Mouse (Mus musculus): ENCODE results near the gene Zdhhc13. TPM values are rescaled to one million over a fixed set of nuclear protein-coding genes. Genes with fewer than 3 reads are reported as not detected.

Gene Zdhhc13
- polyA plus RNA-seq, 1 experiment from 2014 or later = 34.5 TPM

- Histone ChIP-seq H3K4me3 (replicated peaks) (no peak within 1 kb of the TSS), H3K36me3 (no peaks in the 10 kb centered on the region), H3K4me1 (no peaks in the 10 kb centered on the region), H3K4me2 (no peak within 1 kb of the TSS), H3K9ac (no peak within 1 kb of the TSS), H3K9me3 (no peaks in the 10 kb centered on the region), H3K27me3 (replicated peaks) (no peaks in the 10 kb centered on the region), H3K27ac (no peak within 1 kb of the TSS)
- 69% methylated on average over 11 of the region's 11 CpGs for WGBS
- ATAC-seq (ENCODE audit: insufficient read depth, low FRiP score, low read depth) = no peak
Observed at GRCm38 (mm10) chr7:48847820-48848650, 59.2 kb downstream of the Zdhhc13 start, which contains the start of gene Csrp3. Gene Csrp3 (minus strand): TSS chr7:48848033.

GRCm38 (mm10) chr7:48851529-48852104 lies 62.8 kb downstream of the Zdhhc13 start:
- Histone ChIP-seq H3K27ac (no peak overlapping the region), H3K4me3 (replicated peaks) (no peak overlapping the region), H3K9me3 (no peaks in the 10 kb centered on the region), H3K4me1 (no peaks in the 10 kb centered on the region), H3K9ac (no peak overlapping the region), H3K36me3 (no peaks in the 10 kb centered on the region), H3K4me2 (no peak overlapping the region), H3K27me3 (replicated peaks) (no peaks in the 10 kb centered on the region)
- ATAC-seq (ENCODE audit: insufficient read depth, low FRiP score, low read depth) = no peak
- WGBS = 83% methylated on average over 6 of the region's 6 CpGs

GRCm38 (mm10) chr7:48853496-48853895 lies 64.7 kb downstream of the Zdhhc13 start:
- no peak for ATAC-seq (ENCODE audit: insufficient read depth, low FRiP score, low read depth)
- Histone ChIP-seq H3K4me3 (replicated peaks) (no peak overlapping the region), H3K27me3 (replicated peaks) (no peaks in the 10 kb centered on the region), H3K9me3 (no peaks in the 10 kb centered on the region), H3K9ac (no peak overlapping the region), H3K4me1 (no peaks in the 10 kb centered on the region), H3K4me2 (no peak overlapping the region), H3K27ac (no peak overlapping the region), H3K36me3 (no peaks in the 10 kb centered on the region)
- WGBS = 84% methylated on average over 13 of the region's 13 CpGs

- H3K4me3 ChIP-seq (replicated peaks) = no peak overlapping the region
- no peak for ATAC-seq (ENCODE audit: insufficient read depth, low FRiP score, low read depth)
- H3K4me1 ChIP-seq = no peaks in the 10 kb centered on the region
- H3K36me3 ChIP-seq = no peaks in the 10 kb centered on the region
- H3K27ac ChIP-seq = no peak overlapping the region
- H3K9me3 ChIP-seq = no peaks in the 10 kb centered on the region
- H3K9ac ChIP-seq = no peak overlapping the region
- 90% methylated on average over 3 of the region's 3 CpGs for WGBS
- H3K27me3 ChIP-seq (replicated peaks) = no peaks in the 10 kb centered on the region
- H3K4me2 ChIP-seq = no peak overlapping the region
Observed at GRCm38 (mm10) chr7:48855461-48855860, 66.7 kb downstream of the Zdhhc13 start.

DNA sequence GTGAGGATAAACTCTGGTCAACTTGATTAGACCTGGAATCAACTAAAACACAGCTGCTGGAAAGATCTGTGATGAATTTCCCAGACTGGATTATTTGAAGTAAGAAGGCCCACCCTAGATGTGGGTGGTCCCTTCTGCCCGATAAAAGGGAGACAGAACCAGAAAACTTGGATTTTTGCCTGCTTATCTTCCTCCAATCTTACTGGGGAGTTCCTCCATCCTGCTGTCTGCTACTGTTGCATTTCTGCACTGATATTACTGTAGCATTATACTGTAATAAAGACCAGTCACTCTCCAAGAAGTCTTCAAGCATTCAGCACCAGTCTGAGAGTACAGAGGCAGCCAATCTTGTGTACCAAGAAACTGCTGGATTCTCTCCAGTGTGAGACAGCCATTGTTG lies 69.5 kb downstream of the Zdhhc13 start:
- ATAC-seq (ENCODE audit: insufficient read depth, low FRiP score, low read depth) = no peak
- 30% methylated on average over 1 of the region's 1 CpGs for WGBS

DNA sequence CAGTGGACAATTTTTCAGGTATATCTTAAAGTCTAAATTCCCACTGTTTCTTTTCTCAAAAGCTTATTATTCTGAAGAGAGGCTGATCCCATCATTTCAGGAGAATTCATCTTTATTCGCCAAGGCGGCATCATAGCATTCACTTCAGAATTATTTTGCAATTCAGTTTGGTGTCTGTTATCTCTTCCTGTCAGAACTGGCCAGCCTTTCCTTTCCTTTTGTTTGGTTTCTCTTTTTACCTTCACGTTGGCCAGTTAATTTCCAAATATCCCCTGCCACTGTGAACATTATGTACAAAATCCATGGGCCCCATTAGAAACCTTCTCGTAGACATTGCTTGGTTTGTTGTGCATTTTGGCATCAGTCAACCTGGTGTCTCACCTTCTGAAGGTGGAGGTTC lies 70.6 kb downstream of the Zdhhc13 start:
- H3K9me3 ChIP-seq = no peaks in the 10 kb centered on the region
- H3K27me3 ChIP-seq (replicated peaks) = no peaks in the 10 kb centered on the region
- no peak overlapping the region for H3K4me3 ChIP-seq (replicated peaks)
- 77% methylated on average over 4 of the region's 4 CpGs for WGBS
- no peak for ATAC-seq (ENCODE audit: insufficient read depth, low FRiP score, low read depth)
- H3K27ac ChIP-seq = no peak overlapping the region
- H3K4me2 ChIP-seq = no peak overlapping the region
- H3K4me1 ChIP-seq = no peaks in the 10 kb centered on the region
- H3K9ac ChIP-seq = no peak overlapping the region
- no peaks in the 10 kb centered on the region for H3K36me3 ChIP-seq

More for the DNA sequence above, 69.5 kb downstream of the Zdhhc13 start:
- H3K27ac ChIP-seq = no peak overlapping the region
- no peaks in the 10 kb centered on the region for H3K36me3 ChIP-seq
- no peaks in the 10 kb centered on the region for H3K27me3 ChIP-seq (replicated peaks)
- H3K9ac ChIP-seq = no peak overlapping the region
- no peaks in the 10 kb centered on the region for H3K4me1 ChIP-seq
- H3K4me3 ChIP-seq (replicated peaks) = no peak overlapping the region
- no peaks in the 10 kb centered on the region for H3K9me3 ChIP-seq
- H3K4me2 ChIP-seq = no peak overlapping the region

- 44% methylated on average over 1 of the region's 1 CpGs for WGBS
- ATAC-seq (ENCODE audit: insufficient read depth, low FRiP score, low read depth) = no peak
- Histone ChIP-seq H3K4me2 (no peak overlapping the region), H3K27me3 (replicated peaks) (no peaks in the 10 kb centered on the region), H3K9me3 (no peaks in the 10 kb centered on the region), H3K36me3 (peaks cover 7% of the 10 kb centered on the region; the same call in 1 of the 2 replicates), H3K9ac (no peak overlapping the region), H3K4me3 (replicated peaks) (no peak overlapping the region), H3K4me1 (no peaks in the 10 kb centered on the region), H3K27ac (no peak overlapping the region)
Observed at GRCm38 (mm10) chr7:48860948-48861347, 72.1 kb downstream of the Zdhhc13 start.

DNA sequence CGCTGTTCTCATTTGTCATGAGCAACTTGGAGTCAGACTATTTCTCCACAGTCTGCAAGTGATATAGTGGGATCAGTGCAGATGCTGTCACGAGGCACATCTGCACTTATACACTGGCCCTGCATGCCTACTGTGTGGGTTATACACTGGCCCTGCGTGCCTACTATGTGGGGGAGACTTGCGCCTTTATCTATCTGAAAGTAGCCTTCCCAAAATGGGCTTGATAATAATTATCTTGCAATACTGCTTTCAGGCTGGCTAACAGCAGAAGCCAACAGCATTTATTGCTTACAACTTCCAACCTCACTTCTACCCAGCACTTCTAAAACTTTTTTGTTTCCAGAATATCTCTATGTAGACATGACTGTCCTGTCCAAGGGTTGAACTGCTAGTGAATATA lies 73.0 kb downstream of the Zdhhc13 start:
- no peaks in the 10 kb centered on the region for H3K9me3 ChIP-seq
- no peak for ATAC-seq (ENCODE audit: insufficient read depth, low FRiP score, low read depth)
- 87% methylated on average over 4 of the region's 4 CpGs for WGBS
- H3K4me1 ChIP-seq = no peaks in the 10 kb centered on the region
- peaks cover 12% of the 10 kb centered on the region for H3K36me3 ChIP-seq
- H3K4me3 ChIP-seq (replicated peaks) = no peak overlapping the region
- H3K27me3 ChIP-seq (replicated peaks) = no peaks in the 10 kb centered on the region
- H3K4me2 ChIP-seq = no peak overlapping the region
- H3K9ac ChIP-seq = no peak overlapping the region
- H3K27ac ChIP-seq = no peak overlapping the region

DNA sequence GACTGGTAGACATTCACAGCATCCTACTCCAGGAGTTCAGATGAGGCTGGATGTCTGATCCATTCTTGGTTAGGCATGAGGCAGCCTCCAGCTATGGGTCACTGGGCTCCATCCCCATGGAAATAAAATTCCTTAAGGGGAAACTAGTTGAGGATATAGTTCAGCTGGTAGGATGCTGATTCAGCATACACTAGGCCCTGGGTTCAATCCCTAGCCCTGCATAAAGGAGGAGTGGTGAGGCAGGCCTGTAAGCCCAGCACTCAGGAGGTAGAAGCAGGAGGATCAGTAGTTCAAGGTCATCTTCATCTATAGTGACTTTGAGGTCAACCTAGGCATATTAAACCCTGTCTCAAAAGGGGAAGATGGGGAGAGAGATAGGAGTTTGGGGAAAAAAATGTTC lies 75.4 kb downstream of the Zdhhc13 start:
- Histone ChIP-seq H3K27ac (no peak overlapping the region), H3K9ac (no peak overlapping the region), H3K4me2 (no peak overlapping the region), H3K4me1 (no peaks in the 10 kb centered on the region), H3K27me3 (replicated peaks) (no peaks in the 10 kb centered on the region), H3K36me3 (peaks cover 31% of the 10 kb centered on the region), H3K9me3 (no peaks in the 10 kb centered on the region), H3K4me3 (replicated peaks) (no peak overlapping the region)
- ATAC-seq (ENCODE audit: insufficient read depth, low FRiP score, low read depth) = no peak

- ATAC-seq (ENCODE audit: insufficient read depth, low FRiP score, low read depth) = no peak
- 84% methylated on average over 9 of the region's 9 CpGs for WGBS
- H3K27me3 ChIP-seq (replicated peaks) = no peaks in the 10 kb centered on the region
- no peak overlapping the region for H3K27ac ChIP-seq
- H3K9ac ChIP-seq = no peak overlapping the region
- no peaks in the 10 kb centered on the region for H3K9me3 ChIP-seq
- no peaks in the 10 kb centered on the region for H3K4me1 ChIP-seq
- H3K36me3 ChIP-seq = peaks cover 33% of the 10 kb centered on the region
- no peak overlapping the region for H3K4me2 ChIP-seq
- H3K4me3 ChIP-seq (replicated peaks) = no peak overlapping the region
Observed at GRCm38 (mm10) chr7:48864671-48865458, 76.1 kb downstream of the Zdhhc13 start.

GRCm38 (mm10) chr7:48867576-48867975 lies 78.8 kb downstream of the Zdhhc13 start:
- Histone ChIP-seq H3K4me2 (no peak overlapping the region), H3K4me1 (no peaks in the 10 kb centered on the region), H3K36me3 (peaks cover 59% of the 10 kb centered on the region), H3K27me3 (replicated peaks) (no peaks in the 10 kb centered on the region), H3K27ac (no peak overlapping the region), H3K9ac (no peak overlapping the region), H3K4me3 (replicated peaks) (no peak overlapping the region), H3K9me3 (no peaks in the 10 kb centered on the region)
- ATAC-seq (ENCODE audit: insufficient read depth, low FRiP score, low read depth) = no peak
- 91% methylated on average over 18 of the region's 18 CpGs for WGBS

- 88% methylated on average over 6 of the region's 6 CpGs for WGBS
- no peaks in the 10 kb centered on the region for H3K27me3 ChIP-seq (replicated peaks)
- no peak for ATAC-seq (ENCODE audit: insufficient read depth, low FRiP score, low read depth)
- no peak overlapping the region for H3K9ac ChIP-seq
- H3K9me3 ChIP-seq = no peaks in the 10 kb centered on the region
- no peak overlapping the region for H3K27ac ChIP-seq
- no peak overlapping the region for H3K4me2 ChIP-seq
- peaks cover 66% of the 10 kb centered on the region for H3K36me3 ChIP-seq
- no peaks in the 10 kb centered on the region for H3K4me1 ChIP-seq
- no peak overlapping the region for H3K4me3 ChIP-seq (replicated peaks)
Observed at GRCm38 (mm10) chr7:48870144-48870543, 81.3 kb downstream of the Zdhhc13 start.

Data from stomach, embryonic 15.5 days (tissue).